Mouse (Mus musculus) embryonic facial prominence, embryonic 15.5 days (tissue): ENCODE data around the gene Arhgap23. TPM values are rescaled to one million over a fixed set of nuclear protein-coding genes. Genes with fewer than 3 reads are reported as not detected.

Experiments used
- ATAC-seq: fragments of 200-750 bp; cut with Nextera tagmentation; 2 replicates; pipeline ENCODE4 v1.8.0; 2017; ENCODE audit warnings: low read depth, moderate TSS enrichment; ENCODE audit not compliant: insufficient number of reproducible peaks, low FRiP score, low TSS enrichment
- H3K27ac ChIP-seq: fragments of 300-500 bp; sonication (generic); replicated peaks from 2 replicates; pipeline ENCODE4 v1.5.1; 2015; ENCODE audit warnings: mild to moderate bottlenecking, inconsistent platforms
- H3K27me3 ChIP-seq: fragments of 300-500 bp; sonication (generic); 2 replicates; pipeline ENCODE4 v1.6.1; 2015; ENCODE audit warnings: inconsistent platforms
- H3K36me3 ChIP-seq: fragments of 300-500 bp; sonication (generic); 2 replicates; pipeline ENCODE4 v1.6.1; 2015; ENCODE audit warnings: mild to moderate bottlenecking, inconsistent platforms
- H3K4me1 ChIP-seq: fragments of 300-500 bp; sonication (generic); 2 replicates; pipeline ENCODE4 v1.6.1; 2015; ENCODE audit warnings: inconsistent platforms
- H3K4me2 ChIP-seq: fragments of 300-500 bp; sonication (generic); replicated peaks from 2 replicates; pipeline ENCODE4 v1.6.1; 2015; ENCODE audit warnings: mild to moderate bottlenecking, inconsistent platforms
- H3K4me3 ChIP-seq: fragments of 300-500 bp; sonication (generic); replicated peaks from 2 replicates; pipeline ENCODE4 v1.5.1; 2015; ENCODE audit warnings: mild to moderate bottlenecking, inconsistent platforms
- H3K9ac ChIP-seq: fragments of 300-500 bp; sonication (generic); 2 replicates; pipeline ENCODE4 v1.6.1; 2015; ENCODE audit warnings: inconsistent platforms
- H3K9me3 ChIP-seq: fragments of 300-500 bp; sonication (generic); replicated peaks from 2 replicates; pipeline ENCODE4 v1.6.1; 2016; ENCODE audit warnings: inconsistent platforms
- WGBS: fragments of 180-500 bp; shearing (Covaris S2); methylation state at CpG from one replicate; pipeline ENCODE4 v1.1.7; 2015; 5-methylcytosine and 5-hydroxymethylcytosine counted together
- polyA plus RNA-seq: library from polyadenylated mRNA; unstranded; fragments of >200 nt; fragmentation: Nextera tagmentation; extraction: Ambion mirVana; gene quantifications from 2 replicates; pipeline ENCODE4 v1.2.1, GENCODE M21; 2015

Gene Arhgap23
- polyA plus RNA-seq, 1 experiment from 2014 or later, result 9.6 TPM

DNA sequence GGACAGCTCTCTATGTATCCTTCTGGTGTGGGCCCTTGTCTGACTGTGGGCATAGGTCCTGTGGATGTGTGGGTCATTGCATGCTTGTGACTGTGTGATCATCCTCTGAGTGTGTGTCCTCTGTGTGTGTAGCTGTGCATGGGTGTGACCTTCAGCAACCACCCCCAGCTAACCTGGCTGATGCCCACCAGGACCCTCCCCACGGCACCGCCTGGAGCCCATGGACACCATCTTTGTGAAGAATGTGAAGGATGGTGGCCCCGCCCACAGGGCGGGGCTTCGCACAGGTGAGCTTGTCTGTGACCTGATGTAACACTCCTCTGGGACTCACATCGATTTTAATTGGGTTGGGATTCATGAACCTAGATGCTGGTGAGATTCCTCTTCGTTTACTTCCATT is 32.6 kb downstream of the Arhgap23 start:
- H3K27ac ChIP-seq, result 0 out of 2 replicates have a peak overlapping the region, but pooled peaks have one; percentile 91
- H3K9me3 ChIP-seq, result no peaks in the 10 kb centered on the region
- no peaks in the 10 kb centered on the region for H3K27me3 ChIP-seq
- H3K9ac ChIP-seq, result no peak overlapping the region
- no peak for ATAC-seq
- 69% methylated on average over 7 of the region's 7 CpGs for WGBS
- H3K4me1 ChIP-seq, result peaks cover 55% of the 10 kb centered on the region
- H3K4me3 ChIP-seq, result no peak overlapping the region
- no peak overlapping the region for H3K4me2 ChIP-seq
- H3K36me3 ChIP-seq, result peaks cover 74% of the 10 kb centered on the region

DNA sequence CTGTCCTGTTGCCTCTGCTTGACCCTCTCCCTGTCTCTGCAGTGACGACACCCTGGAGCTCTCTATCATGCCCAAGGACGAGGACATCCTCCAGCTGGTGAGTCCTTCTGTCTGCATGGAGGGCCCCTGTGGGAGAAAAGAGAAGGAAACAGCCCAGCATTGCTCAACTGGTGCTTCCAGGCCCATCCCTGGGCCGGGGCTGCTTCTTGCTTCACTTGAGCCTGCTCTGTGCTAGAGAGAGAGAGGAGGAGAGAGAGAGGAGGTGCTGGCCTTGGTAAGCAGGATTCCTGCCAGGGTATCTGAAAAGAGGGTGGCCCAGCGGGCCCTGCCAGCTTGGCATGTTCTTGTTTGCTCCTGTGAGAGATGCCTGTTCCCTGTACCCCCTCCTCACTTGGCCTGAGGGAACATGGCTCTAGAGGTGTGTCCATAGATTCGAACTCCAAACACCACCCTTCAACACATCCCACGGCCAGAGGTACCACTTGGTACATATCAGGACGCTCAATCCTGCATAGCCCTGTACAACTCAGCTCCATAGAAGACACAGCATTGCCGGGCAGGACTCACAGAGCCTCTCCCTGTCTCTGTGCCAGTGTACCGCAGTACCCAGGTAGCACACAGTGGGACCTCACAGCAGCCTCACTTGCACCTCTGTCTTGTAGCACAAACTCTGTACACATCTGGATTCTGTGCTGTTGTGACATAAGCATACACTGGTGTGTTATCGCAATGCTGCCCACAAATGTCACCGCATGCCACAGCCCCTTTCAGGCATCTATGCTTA is 33.5 kb downstream of the Arhgap23 start:
- no peak overlapping the region for H3K4me2 ChIP-seq
- peaks cover 61% of the 10 kb centered on the region for H3K4me1 ChIP-seq
- H3K27ac ChIP-seq, result peak overlapping the region; percentile 91
- no peaks in the 10 kb centered on the region for H3K27me3 ChIP-seq
- peaks cover 80% of the 10 kb centered on the region for H3K36me3 ChIP-seq
- WGBS, result 83% methylated on average over 11 of the region's 11 CpGs
- H3K9me3 ChIP-seq, result no peaks in the 10 kb centered on the region
- H3K9ac ChIP-seq, result no peak overlapping the region
- no peak for ATAC-seq
- H3K4me3 ChIP-seq, result no peak overlapping the region

DNA sequence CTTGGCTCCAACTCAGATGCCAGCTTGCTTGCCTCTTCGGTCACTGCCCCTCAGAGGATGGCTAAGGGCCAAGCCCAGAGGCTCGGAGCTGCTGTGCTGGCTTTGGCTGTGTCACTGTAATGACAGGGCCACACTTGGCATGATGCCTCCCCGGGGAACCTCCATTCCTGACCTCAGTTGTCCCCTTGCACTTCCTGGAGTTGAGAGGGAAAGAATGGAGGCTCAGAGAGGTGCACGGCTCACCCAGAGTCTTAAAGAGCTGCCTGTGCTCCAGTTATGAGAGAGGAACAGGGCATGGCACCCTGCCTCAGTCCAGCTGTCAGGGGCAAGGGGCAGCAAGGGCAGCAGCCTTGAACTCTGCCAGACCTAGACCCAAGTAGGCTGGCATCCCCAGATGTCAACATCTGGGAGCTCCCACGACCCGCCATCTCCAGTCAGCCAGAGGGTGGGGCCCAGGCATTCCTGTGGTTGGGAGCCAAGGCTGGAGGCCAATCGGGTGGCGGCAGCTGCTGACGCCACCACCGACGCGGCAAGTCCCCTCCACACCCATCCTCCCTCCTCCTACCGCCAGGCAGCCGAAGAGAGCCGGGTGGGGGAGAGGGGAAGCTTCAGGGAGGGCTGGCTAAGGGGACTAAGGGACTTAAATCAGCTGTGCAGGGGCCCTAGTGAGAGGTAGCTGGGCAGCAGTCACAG is 34.4 kb downstream of the Arhgap23 start:
- H3K27me3 ChIP-seq, result no peaks in the 10 kb centered on the region
- 9% methylated on average over 15 of the region's 15 CpGs for WGBS
- H3K9me3 ChIP-seq, result no peaks in the 10 kb centered on the region
- ATAC-seq, result peak; percentile 88
- peak overlapping the region; percentile 91 for H3K27ac ChIP-seq
- peaks cover 79% of the 10 kb centered on the region for H3K36me3 ChIP-seq
- H3K9ac ChIP-seq, result peak overlapping the region; percentile 48
- peaks cover 64% of the 10 kb centered on the region for H3K4me1 ChIP-seq
- peak overlapping the region; percentile 63 for H3K4me2 ChIP-seq
- peak overlapping the region; percentile 53 for H3K4me3 ChIP-seq

DNA sequence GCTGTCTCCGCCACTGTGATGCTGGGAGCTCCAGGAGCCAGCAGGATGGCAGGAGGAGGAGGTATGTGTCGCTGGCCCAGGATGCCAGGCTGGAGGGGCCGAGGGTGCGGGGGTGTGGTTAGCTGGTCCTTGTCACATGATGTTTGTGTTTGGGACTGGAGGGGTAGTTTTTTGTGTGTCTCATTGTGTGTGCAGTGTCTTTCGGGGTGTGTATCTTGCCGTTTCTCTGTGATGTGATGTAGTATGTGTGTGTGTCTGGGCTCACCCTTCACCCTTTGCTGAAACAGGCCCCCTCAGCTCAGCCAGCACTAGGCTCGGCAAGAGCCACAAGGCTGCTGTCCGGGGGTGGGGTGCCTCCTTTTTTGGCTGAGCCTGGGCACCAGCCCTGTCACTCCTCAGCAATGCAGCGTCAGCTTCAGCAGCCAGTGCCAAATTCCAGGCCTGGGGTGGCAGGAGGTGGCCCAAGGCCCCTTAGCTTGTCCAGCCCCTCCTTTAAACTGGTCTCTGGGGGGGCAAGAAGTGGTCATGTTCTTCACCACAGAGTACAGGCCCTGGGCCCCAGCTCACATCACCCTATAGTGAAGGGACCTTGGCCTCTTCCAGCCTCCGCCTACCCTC is 35.1 kb downstream of the Arhgap23 start:
- H3K36me3 ChIP-seq, result peaks cover 79% of the 10 kb centered on the region
- ATAC-seq, result peak; percentile 49
- WGBS, result 15% methylated on average over 10 of the region's 10 CpGs

DNA sequence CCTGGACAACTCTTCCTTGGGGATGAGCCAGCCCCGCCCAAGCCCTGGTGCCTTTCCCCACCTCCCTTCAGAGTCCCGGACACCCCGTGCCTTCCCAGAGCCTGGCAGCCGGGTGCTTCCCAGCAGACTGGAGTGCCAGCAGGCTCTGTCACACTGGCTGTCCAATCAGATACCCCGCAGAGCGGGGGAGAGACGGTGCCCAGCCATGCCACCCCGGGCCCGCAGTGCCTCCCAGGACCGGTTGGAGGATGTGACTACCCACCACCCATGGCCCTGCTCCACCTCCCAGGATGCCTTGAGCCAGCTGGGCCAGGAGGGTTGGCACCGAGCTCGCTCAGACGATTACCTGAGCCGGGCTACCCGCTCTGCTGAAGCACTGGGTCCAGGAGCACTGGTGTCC is 36.3 kb downstream of the Arhgap23 start:
- Histone ChIP-seq H3K4me3 (no peak overlapping the region), H3K27ac (peak overlapping the region; percentile 91; the same call in 1 of the 2 replicates), H3K4me2 (peak overlapping the region; percentile 63; the same call in 1 of the 2 replicates), H3K36me3 (peaks cover 82% of the 10 kb centered on the region), H3K9ac (no peak overlapping the region), H3K4me1 (peaks cover 59% of the 10 kb centered on the region), H3K27me3 (no peaks in the 10 kb centered on the region), H3K9me3 (no peaks in the 10 kb centered on the region)
- 94% methylated on average over 15 of the region's 15 CpGs for WGBS
- ATAC-seq, result no peak

More for the DNA sequence above, 35.1 kb downstream of the Arhgap23 start:
- Histone ChIP-seq H3K4me3 (peak overlapping the region; percentile 53), H3K27ac (peak overlapping the region; percentile 91), H3K4me1 (peaks cover 64% of the 10 kb centered on the region), H3K9me3 (no peaks in the 10 kb centered on the region), H3K27me3 (no peaks in the 10 kb centered on the region), H3K9ac (peak overlapping the region; percentile 48), H3K4me2 (peak overlapping the region; percentile 63)

DNA sequence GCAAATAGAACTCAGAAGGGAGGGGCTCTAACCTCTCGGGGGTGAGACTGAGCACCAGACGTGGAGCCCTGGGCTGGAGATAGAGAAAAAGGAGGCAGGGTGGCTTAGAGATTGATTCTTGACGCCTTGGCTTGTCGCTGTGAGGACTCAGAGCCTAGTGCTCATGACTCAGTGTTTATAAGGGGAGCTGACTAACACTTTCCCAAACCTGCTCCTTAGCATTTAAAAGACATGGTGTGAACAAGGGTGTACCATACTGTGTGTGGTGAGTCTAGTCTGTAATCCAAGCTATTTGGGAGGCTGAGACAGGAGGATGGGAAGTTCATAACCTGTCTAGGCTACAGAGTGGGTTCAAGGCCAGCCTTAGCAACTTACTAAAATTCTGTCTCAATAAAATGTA is 41.8 kb downstream of the Arhgap23 start:
- peaks cover 97% of the 10 kb centered on the region for H3K36me3 ChIP-seq
- H3K9ac ChIP-seq, result no peak overlapping the region
- no peaks in the 10 kb centered on the region for H3K9me3 ChIP-seq
- H3K27ac ChIP-seq, result no peak overlapping the region
- no peak for ATAC-seq
- WGBS, result 80% methylated on average over 4 of the region's 4 CpGs
- no peak overlapping the region for H3K4me2 ChIP-seq
- H3K4me3 ChIP-seq, result no peak overlapping the region
- H3K4me1 ChIP-seq, result peaks cover 19% of the 10 kb centered on the region
- no peaks in the 10 kb centered on the region for H3K27me3 ChIP-seq

DNA sequence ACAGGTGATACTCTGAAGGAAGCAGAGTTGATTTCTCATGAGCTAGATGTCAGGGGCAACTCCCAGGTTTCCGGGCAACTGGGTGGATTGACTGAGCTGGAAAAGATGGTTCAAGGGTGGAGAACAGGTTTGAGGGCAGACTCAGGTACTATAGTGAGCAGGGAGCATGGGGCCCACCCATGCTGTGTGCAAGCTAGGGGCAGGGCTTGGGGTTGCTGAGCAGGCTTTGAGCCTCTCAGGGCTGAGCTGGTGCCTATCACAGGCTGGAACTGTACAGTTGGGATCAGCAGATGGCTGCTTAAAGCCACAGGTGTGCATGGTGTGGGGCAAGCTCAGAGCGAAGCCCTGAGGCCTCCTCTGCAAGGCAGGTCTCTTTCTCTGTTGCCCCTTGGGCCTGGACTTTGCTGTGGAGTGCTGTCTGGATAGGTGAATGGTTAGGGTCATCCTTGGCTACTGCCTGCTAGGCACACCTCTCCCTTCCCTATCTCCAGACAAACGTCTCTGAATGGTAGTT is 46.0 kb downstream of the Arhgap23 start:
- Histone ChIP-seq H3K27ac (no peak overlapping the region; the same call in 1 of the 2 replicates), H3K36me3 (peaks cover 97% of the 10 kb centered on the region), H3K4me3 (no peak overlapping the region), H3K4me1 (peaks cover 12% of the 10 kb centered on the region; the same call in 1 of the 2 replicates), H3K27me3 (no peaks in the 10 kb centered on the region), H3K4me2 (no peak overlapping the region), H3K9me3 (no peaks in the 10 kb centered on the region), H3K9ac (no peak overlapping the region)
- WGBS, result 90% methylated on average over 3 of the region's 3 CpGs
- ATAC-seq, result no peak

DNA sequence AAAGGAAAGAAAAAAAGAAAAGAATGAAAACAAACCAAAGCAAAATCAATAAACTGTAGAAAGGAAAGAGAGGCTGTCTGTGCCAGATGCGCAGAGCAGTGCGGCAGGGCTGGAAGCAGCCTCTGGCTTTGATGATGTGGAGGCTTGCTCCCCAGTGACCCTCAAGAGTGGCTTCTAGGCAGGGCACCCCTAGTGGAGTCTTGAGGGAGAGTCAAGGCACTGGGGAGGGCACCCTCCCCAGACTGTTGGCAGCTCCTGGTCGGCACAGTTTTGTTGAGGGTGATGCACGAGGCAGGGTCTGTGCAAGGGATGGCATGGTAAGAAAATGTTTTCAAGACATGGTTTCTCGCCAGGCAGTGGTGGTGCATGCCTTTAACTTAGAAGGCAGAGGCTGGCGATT is 47.2 kb downstream of the Arhgap23 start:
- H3K9me3 ChIP-seq, result no peaks in the 10 kb centered on the region
- WGBS, result 73% methylated on average over 6 of the region's 6 CpGs
- H3K27ac ChIP-seq, result no peak overlapping the region
- H3K4me1 ChIP-seq, result peaks cover 12% of the 10 kb centered on the region; the same call in 1 of the 2 replicates
- H3K27me3 ChIP-seq, result no peaks in the 10 kb centered on the region
- H3K4me3 ChIP-seq, result no peak overlapping the region
- no peak for ATAC-seq
- H3K36me3 ChIP-seq, result peaks cover 97% of the 10 kb centered on the region
- H3K4me2 ChIP-seq, result no peak overlapping the region
- H3K9ac ChIP-seq, result no peak overlapping the region

DNA sequence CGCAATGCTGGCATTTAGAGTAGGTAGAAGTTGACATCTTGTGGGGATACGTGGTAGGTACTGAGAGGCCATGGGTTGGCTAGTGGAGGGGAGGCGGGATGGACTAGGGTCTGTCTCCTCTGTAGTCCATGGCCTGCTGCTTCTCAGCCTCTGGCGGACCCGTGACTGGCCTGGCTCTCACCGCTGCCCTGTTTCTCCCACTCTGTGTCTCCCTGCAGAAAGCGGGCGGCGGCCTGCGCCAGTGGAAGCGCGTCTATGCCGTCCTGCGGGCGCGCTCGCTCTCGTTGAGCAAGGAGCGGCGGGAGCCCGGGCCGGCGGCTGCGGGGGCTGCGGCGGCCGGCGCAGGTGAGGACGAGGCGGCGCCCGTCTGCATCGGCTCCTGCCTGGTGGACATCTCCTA is 47.8 kb downstream of the Arhgap23 start:
- no peak overlapping the region for H3K27ac ChIP-seq
- H3K4me2 ChIP-seq, result no peak overlapping the region
- no peak for ATAC-seq
- H3K27me3 ChIP-seq, result no peaks in the 10 kb centered on the region
- 59% methylated on average over 33 of the region's 33 CpGs for WGBS
- H3K9ac ChIP-seq, result no peak overlapping the region
- no peak overlapping the region for H3K4me3 ChIP-seq
- peaks cover 97% of the 10 kb centered on the region for H3K36me3 ChIP-seq
- no peaks in the 10 kb centered on the region for H3K9me3 ChIP-seq
- peaks cover 12% of the 10 kb centered on the region; the same call in 1 of the 2 replicates for H3K4me1 ChIP-seq

DNA sequence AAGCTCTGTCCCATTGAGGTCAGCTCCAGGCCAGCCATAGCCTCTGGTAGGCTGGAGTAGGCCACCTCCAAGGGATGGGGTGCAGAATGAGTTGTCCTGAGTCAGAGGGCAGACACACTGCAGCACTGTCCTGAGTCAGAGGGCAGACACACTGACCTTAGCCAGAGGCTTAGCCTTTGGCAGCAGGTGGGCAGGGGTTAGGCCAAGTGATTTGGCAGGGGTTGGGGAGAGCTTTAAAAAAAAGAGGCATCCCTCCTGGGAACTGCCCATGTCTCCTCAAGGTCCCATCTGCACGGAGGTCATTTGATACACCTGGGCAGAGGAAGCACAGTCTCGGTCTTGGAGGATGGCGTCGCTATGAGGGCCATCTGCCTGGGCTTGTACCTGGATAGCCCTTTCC is 48.7 kb downstream of the Arhgap23 start:
- peaks cover 96% of the 10 kb centered on the region for H3K36me3 ChIP-seq
- ATAC-seq, result no peak
- no peak overlapping the region for H3K4me3 ChIP-seq
- 78% methylated on average over 4 of the region's 4 CpGs for WGBS
- H3K4me2 ChIP-seq, result no peak overlapping the region
- H3K4me1 ChIP-seq, result peaks cover 12% of the 10 kb centered on the region; the same call in 1 of the 2 replicates
- H3K27me3 ChIP-seq, result no peaks in the 10 kb centered on the region
- no peaks in the 10 kb centered on the region for H3K9me3 ChIP-seq
- no peak overlapping the region for H3K27ac ChIP-seq
- H3K9ac ChIP-seq, result no peak overlapping the region

DNA sequence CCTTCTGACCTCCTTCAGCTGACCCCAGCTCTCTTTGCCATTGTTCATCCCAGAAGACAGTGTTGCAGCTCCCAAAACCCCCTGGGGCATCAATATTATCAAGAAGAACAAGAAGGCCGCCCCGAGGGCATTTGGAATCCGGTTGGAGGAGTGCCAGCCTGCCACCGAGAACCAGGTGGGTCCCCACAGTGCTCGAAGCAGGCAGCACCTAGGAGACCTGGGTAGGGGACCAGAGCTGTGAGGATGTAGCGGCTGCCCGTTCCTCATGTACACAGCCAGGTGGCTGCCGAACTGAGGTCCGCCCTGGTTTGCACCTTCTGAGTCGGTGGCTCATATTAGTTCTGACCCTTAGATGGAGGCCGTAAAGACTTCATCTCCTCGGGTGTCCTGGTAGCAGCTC is 50.6 kb downstream of the Arhgap23 start:
- no peak for ATAC-seq
- Histone ChIP-seq H3K36me3 (peaks cover 98% of the 10 kb centered on the region), H3K9me3 (no peaks in the 10 kb centered on the region), H3K27ac (no peak overlapping the region), H3K4me2 (no peak overlapping the region), H3K4me1 (peaks cover 12% of the 10 kb centered on the region; the same call in 1 of the 2 replicates), H3K9ac (no peak overlapping the region), H3K27me3 (no peaks in the 10 kb centered on the region), H3K4me3 (no peak overlapping the region)
- 80% methylated on average over 12 of the region's 12 CpGs for WGBS
